Mouse (Mus musculus) adrenal gland, postnatal 4 days (tissue): ENCODE measurements at regions not wholly inside any gene's neighbourhood (a gene's known extent, or its start where the extent isn't known, plus 50 kb on each side); places are given as distances from the start of the nearest gene placed in this dataset.

Source experiments
- DNase-seq, 2 experiments: peaks; one replicate each; pipeline ENCODE4 v3.0.0; 2021 to 2022; ENCODE audit warnings: low spot score in 2 of 2, mixed read lengths in 2 of 2

DNA sequence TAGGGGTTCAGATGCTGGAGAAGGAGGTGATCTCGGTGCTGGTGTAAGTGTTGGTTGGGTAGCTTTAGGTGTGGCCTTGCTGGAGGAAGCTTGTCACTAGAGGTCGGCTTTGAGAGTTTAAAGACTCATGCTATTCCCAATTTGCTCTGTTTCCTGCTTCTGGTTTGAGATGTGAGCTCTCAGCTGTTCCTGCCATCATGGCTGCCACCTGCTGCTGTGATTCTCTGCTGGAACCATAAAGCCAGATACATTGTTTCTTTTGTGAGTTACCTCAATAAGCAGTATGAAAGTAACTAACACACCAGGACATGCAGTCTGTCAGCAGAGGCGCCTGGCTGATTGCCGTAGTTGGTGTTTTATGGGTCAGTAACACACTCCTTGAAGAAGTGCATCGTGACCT is 94.2 kb upstream of the Tut7 start:
- no peak for DNase-seq

DNA sequence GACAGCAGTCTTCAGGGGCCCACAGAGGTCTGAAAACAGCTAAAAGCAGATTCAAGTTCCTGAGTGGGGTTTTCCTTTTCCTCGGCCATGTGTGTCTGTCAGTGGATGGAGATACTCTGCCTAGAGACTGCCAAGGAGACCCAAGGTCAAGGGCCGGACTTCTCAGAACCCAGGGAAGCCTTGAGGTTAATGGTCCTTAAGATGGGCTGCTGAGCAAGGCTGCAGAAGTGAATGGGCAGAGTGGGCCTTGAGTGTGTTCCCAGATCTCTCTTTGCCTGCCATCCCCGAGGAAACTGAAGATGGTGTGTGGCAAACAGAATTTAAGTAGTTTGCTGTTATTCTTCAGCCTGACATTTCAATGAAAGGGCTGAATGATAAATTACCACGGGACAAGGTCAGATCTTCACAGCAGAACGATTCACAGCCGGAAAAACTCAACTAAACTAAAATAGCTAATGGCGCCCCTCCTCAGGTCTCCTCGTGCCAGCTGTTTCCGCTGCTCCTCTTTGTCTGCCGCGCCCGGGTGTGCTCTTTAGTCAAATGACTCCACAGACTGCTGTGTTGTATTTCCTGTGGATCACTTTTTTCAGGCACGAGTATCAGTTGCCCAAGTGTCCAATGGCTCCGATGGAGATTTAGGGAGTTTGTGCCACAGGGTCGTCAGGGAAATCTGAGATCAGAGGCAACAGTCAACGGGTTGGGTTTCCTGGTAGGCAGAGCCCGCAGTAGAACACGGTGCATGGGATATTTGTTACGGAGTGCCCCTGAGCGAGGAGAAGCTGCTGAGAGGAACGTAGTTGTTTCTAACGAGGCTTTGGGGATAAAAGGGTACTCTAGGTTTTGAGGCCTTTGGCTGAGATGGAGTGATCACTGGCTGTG is 93.5 kb upstream of the Tut7 start:
- DNase-seq, result no peak

DNA sequence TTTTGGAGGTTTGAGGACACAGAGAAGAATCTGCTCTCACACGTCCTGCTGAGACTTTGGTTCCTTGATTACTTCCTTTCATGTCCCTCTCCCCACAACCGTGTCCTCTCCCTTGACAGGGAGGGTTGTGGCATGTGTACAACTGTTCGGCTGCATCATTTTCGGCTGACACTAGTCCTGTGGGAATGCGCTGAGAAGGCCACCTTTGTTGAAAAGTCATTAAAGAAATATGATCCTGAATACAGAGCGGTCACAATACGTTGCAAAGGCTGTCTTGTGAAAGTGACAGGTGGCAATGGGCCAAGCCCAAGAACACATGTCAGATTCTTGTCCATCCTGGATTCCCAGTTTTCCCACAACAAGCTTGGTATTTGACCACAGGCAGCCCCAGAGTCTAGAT is 92.8 kb upstream of the Tut7 start:
- DNase-seq, result no peak

DNA sequence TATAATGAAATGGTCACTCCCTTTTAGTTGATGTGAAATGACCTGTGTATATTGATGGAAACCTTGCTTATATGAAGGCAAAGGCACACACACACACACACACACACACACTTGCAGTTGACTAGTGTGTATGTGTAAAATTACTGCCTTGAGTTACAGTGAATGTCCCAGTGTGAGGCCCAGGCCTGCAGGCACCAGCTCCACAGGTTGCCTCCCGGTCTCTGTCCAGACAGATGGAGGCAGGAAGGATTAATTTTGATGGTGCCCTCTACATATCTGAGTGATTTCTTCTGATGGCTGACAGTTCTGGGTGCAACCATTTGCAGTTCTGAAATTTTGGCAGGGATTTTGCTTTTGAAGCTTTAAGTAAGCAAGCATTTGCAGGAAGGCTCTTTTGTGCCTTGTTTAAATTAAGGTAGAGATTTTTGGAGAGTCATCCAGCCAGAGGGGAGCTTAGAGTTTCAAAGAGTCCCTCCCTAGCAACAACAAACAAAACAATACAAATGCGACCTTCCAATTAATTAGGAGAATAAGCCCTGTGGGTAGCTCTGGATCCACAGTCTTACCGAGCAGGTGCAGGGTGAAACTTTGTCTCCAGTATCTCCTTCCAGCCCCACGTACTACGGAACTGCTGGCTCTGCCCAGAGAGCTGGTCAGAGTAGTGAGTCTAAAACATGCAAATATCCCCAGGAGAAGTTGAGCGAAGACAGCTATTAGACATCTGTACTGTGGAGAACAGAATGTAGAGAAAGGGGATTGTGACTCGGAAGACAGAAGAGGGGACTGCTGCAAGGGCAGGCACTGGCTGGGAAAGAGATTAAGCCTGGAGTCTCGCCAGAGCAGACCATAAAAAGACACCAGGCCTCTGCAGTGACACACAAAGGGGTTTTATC is 87.5 kb upstream of the Tut7 start:
- DNase-seq, result no peak

DNA sequence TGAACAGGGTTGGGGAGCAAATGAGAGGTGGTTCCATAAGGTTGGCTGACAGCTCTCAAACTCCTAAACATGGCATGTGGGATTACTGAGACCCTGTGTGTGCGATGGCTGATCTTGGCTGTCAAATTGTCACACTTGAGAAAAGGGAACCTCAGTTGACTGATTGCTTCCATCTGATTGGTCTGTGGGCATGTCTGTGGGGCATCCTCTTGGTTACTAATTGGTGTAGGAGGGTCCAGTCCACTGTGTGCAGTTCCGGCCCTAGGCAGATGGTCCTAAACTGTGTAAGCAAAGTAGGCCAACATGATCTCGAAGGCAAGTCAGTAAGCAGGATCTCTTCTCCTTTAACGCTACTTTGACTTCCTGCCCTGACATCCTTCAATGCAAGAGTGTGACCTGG is 86.5 kb upstream of the Tut7 start:
- no peak for DNase-seq

DNA sequence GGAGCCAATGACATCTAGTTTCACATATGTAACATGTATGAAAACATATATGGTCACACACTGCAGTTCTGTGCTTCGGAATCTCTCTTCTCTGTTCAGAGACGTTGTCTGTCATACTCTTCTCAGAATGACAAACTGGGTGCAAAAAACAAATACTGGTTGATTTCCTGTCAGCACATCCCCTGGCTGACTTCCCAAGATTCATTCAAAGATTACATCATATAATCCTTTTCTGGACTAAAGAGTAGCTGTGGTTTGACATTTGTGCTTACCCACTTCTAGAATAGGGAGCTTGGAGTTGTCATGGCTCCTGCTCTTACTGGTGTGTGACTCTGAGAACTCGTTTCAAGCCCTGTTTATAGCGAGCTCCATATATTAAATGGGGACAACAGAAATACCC is 85.8 kb upstream of the Tut7 start:
- DNase-seq, result no peak

DNA sequence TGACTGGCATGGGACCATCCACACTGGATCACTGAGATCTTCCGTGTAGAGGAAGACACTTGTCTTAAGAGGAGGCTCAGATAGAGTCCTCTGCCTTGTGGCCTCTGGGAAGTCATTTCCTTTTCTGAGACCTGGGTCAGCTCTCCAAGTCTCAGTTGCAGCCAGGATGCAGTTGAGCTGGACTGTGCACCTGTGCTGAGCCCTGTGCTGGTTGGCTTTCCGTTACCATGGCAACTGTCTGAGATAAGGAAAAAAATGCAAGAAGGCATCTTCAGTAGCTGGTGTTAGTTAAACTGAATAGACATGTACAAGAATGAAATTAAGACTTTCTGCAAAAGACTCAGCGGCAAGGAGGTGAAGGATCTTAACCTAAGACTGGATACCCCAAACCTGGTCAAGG is 82.5 kb upstream of the Tut7 start:
- no peak for DNase-seq

DNA sequence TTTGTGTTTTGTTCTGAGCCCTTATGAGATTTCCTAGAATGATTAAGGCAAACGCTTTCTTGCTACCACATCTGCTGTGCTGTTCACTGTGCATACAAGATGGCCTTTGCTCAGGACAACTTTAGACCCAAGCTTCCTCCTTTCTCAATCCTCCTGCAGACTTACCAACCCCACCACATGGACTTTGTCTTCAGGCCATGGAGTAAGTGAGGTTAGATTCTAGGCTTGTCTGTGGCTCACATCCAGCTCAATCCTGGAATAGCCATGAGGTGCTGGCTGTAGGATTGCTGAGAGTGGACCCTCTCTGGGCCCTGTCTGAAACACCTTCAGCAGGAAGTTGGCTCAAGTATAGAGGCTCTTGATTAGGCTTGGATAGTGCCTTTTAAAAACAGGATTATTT is 81.5 kb upstream of the Tut7 start:
- DNase-seq, result no peak

DNA sequence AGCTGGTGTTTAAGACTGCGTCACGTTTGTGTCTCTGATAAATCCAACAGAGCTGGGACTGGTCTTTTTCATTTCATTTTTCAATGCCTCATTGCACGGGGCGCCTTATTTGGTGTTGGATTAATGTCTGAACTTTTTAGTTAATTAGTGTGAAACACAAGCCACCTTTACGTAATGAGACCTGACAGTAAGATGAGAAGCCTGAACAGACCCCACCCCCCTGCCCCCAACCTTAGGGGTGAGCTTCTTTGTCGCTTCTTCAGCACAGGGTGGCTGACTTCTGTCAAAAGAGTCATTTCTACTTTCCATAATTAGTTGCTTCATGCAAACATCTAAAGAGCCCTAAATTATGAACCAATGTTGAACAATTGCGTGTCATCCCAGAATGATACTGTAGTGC is 76.6 kb upstream of the Tut7 start:
- no peak for DNase-seq

DNA sequence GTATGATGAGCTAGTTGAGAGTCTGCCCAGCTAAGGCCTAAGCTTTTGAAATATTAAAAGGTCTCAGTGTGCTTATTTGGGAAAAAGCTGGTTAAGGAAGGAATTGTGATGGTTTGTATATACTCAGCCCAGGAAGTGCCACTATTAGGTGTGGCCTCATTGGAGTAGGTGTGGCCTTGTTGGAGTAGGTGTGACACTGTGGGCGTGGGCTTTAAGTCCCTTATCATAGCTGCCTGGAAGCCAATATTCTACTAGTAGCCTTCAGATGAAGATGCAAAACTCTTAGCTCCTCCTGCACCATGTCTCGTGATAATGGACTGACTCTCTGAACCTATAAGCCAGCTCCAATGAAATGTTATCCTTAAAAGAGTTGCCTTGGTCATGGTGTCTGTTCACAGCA is 72.8 kb upstream of the Tut7 start:
- no peak for DNase-seq

DNA sequence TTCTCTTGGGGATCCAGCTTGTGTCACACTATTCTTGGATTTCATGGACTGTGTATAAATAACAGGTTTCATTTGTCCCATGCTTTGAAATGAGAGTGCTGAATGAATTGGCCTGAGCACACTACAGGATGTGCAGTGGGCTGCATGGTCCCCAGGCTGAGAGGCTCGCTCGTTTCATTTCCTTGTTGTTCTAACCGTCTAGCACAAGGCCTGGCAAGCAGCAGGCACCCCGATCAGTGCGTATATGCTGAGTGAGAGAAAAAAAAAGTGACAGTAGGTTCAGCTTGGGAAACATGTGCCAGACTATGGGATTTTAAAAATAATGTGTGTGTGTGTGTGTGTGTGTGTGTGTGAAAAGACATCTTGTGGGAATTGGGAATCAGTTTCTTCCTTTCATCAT is 71.1 kb upstream of the Tut7 start:
- DNase-seq, result no peak

DNA sequence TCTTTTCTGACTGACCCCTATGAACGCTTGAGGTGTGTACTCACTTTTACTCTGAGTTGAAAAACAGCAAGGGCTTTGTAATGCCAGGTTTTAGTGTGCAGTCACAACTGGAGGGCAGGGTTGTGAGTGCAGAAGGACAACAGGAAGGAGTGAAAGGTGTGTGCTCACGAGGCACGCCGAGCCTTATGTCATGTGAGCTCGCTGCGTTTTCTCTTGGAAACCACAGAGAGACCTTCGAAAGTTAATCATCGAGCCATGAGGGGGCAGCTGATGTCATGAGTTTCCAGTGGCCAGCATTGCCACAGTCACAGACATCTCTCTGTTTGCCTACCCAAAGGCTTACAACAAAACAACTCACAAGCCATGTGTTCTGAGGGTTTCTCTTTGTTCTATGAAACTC is 70.0 kb upstream of the Tut7 start:
- no peak for DNase-seq

DNA sequence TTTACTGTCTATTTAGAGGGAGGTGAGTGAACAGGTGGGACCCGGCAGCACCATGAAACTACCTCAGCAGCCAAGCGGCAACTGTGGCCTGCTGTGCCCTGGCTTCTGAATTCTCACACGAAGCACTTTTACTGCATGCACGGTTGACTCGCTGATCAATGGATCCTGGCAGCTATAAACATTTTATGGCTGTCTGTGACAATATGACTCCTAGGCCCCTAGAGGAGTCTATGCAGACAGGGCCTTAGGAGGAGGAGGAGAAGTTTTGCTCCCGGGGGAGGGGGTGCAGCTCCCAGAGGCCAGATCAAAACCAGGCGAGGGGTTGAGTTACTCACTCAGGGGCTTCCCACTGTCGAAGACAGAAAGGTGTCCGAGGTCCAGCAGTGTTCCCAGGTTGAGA is 69.4 kb upstream of the Tut7 start:
- DNase-seq, result no peak

DNA sequence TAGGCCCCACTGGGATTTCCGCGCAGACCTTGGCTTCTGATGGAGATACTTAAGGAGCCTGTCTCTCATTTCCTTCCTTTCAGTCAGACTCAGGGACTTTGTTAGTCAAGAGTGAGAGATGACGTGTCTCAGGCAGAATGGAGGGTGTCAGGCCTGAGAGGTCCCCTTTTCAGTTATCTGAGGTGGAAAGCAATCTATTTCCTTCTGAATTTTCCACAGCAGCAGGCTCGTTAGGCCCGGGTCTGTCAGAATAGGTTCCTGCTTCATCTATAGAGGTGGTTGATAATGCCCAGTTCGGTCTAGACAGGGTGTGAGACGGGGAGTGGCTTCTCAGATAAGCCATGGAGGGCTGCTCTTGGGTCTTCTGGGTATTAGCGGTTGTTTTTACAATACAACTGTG is 68.8 kb upstream of the Tut7 start:
- no peak for DNase-seq

DNA sequence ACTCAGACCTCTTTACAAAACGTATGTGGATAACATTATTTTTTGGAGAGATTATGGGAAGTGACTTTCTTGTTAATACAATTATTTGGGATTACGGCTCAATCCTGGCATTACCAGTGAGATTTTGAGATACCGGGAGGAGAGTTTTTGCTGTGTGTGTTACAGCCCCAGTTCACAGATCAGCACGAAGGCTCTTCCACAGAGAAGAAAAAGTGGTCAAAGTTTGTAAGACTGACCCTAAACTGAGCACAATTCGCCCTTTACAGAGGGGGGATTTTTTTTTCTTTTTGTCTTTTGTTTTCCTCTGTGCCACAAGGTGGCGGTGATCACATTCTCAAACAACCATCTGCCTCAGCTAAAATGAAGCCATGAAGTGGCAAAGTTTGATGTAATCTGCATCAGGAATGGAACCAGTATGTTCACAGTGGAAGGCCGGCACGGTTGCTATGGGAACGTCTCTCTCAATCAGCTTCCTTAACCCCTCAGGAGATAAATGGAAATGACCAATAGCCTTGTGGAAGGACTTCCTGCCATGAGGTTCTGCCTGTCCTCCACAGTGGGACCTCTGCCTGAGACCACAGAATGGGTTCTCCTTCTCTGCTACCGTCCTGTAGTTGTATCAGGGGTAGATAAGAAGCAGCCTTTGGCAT is 66.6 kb upstream of the Tut7 start:
- DNase-seq, result peak in 1 of 2 experiments; percentile 23

DNA sequence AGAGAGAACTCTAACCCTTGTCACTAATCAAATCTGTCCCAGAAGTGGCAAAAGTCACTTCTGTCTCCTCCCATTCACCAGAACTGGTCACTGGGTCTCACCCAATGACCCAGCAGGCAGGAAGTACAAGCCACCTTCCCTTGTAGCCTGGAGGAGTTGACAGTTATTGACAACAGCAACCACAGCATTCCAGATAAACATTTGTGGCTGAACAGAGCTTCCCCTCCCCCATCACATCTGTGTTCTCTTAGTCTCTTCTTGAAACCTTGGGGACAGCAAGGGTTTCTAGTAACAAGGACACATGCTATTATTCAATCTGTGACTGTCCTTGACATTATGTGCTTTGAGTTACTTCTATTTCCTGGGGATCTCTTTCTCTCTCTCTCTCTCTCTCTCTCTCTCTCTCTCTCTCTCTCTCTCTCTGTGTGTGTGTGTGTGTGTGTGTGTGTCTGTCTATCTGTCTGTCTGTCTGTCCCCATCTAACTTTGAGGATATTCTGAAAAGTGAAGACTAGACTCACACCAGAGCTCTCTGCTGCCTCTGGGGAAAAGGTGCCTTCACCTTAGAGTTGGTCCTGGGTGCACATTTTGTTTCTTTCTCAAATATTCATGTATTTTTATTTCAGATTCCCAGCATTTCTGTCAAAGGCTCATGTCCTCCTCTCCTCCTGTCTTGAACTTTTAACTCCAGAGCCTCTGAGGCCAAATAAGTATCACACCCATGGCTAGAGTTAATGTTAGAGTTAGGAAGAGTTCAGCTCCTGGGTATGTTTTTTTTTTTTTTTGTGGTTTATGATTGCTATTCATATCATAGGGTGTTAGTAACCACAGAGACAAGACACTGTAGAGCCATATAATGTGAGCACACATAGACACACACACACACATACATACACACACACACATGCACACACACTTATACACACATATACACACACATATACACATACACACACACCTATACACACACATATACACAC is 65.4 kb upstream of the Tut7 start:
- DNase-seq, result no peak

DNA sequence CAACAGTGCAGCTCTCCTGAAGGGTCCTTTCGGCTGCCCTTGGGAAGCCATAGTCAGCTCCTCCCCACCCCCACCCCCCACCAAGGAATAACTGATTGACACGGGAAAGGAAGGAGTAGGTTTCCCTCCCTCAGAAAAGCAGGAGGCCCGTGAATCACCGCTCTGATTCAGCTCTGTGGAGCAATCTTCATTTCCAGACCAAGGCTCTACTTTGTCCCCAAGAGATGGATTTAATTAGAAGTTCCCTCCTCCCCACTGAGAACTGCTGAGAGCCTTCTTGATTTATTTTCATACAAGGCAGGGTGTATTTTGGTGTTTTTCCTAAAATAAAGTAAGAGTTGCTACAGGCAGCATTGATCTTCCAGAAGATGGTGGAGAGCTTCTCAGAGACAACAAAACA is 64.4 kb upstream of the Tut7 start:
- no peak for DNase-seq

DNA sequence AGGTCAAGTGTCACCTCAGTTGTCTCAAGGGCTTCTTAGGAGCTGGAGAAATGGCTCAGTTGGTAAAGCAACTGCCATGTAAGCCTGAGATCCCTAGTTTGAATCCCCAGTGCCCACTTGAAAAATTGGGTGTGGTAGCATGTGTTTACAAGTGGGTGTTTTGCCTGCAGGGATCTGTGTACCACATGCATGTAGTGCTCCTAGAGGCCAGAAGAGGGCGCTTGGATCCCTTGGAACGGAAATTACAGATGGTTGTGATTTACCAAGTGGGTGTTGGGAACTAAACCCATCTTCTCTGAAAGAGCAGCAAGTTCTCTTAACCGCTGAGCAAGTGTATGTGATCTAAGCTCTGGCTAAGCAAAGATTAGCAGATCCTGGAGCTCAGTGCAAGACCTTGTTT is 63.6 kb upstream of the Tut7 start:
- no peak for DNase-seq

DNA sequence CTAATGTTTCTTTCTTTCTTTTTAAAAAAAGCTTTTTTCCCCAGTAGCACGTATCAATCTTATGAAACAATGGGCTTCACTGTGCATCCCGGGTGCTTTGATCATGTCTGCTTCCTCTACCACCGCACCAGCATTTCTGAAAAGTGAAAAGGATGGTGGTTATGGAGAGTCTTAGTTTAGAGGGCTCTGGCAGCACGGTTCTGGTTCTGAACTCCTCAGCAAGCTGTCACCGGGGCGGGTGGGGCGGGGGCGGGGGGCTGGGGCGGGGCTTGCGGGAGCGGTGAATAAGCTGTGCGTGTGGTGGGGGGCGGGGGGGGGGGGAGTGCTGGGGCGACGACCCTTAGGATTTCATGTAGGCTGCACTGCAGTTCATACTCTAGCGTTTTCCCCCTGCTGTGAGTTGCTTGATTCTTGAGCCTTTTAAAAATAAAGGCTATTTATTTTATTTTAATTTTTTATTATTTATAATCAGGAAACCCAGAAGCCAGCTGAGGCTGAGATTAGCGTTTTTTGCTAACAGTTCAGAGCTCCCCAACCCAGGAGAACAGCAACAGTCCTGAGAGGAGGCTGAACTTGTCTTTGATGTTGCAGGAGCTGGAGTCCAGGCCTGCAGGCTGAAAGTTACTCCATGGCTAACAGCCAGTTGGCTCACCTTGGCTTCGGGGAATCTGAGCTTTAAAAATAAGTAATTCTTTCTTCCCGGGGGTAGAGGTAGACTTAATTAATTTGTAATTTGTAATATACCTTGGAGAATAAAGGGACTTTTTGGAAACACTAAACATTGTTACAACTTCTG is 59.2 kb upstream of the Tut7 start:
- DNase-seq, result no peak

DNA sequence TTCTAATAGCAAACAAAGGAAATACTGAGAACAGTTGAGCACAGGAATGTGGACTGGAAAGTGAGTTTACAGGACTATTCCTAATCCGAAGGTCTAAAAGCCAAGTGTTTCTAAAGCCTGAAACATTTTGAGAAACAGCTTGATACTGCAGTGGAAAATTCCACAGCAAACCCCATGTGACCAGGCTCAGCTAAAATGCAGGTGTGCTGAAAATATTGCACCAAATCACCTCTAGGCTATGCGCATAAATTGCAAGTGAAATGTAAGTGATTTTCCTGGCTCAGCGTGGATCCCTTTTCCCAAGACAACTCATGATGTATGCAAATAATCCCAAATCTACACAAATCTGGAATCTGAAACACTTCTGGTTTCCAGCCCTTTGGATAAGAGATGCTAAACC is 57.1 kb upstream of the Tut7 start:
- no peak for DNase-seq
